Mouse (Mus musculus) liver, postnatal 0 days (tissue): ENCODE data around the gene Pgam1.

ENCODE experiments used
- CTCF ChIP-seq: sonication (generic); IDR thresholded peaks from 2 replicates; pipeline ENCODE4 v1.5.1; 2016; ENCODE audit warnings: antibody characterized with exemption, low read depth
- EP300 ChIP-seq: IDR thresholded peaks from 2 replicates; pipeline ENCODE4 v1.6.1; 2016; ENCODE audit warnings: antibody characterized with exemption, low read depth, mild to moderate bottlenecking

GRCm38 (mm10) chr19:41920412-41921067, 8.8 kb downstream of the Pgam1 start:
- TF ChIP-seq CTCF = no peak
- no peak for TF ChIP-seq EP300
